Mouse (Mus musculus) intestine, embryonic 15.5 days (tissue): ENCODE data around the gene Hk3. TPM values are rescaled to one million over a fixed set of nuclear protein-coding genes. Genes with fewer than 3 reads are reported as not detected.

Experiments
- ATAC-seq: fragments of 200-750 bp; cut with Nextera tagmentation; 2 replicates; pipeline ENCODE4 v1.8.0; 2017; ENCODE audit warnings: moderate TSS enrichment, moderate library complexity
- H3K27ac ChIP-seq: fragments of 300-500 bp; sonication (generic); 2 replicates; pipeline ENCODE4 v1.5.1; 2015; ENCODE audit warnings: mild to moderate bottlenecking, inconsistent platforms
- H3K27me3 ChIP-seq: fragments of 300-500 bp; sonication (generic); replicated peaks from 2 replicates; pipeline ENCODE4 v1.6.1; 2015; ENCODE audit warnings: inconsistent platforms
- H3K36me3 ChIP-seq: fragments of 300-500 bp; sonication (generic); 2 replicates; pipeline ENCODE4 v1.6.1; 2015; ENCODE audit warnings: inconsistent platforms
- H3K4me1 ChIP-seq: fragments of 300-500 bp; sonication (generic); replicated peaks from 2 replicates; pipeline ENCODE4 v1.6.1; 2015; ENCODE audit warnings: inconsistent platforms
- H3K4me2 ChIP-seq: fragments of 300-500 bp; sonication (generic); replicated peaks from 2 replicates; pipeline ENCODE4 v1.6.1; 2015; ENCODE audit warnings: mild to moderate bottlenecking, inconsistent platforms
- H3K4me3 ChIP-seq: fragments of 300-500 bp; sonication (generic); replicated peaks from 2 replicates; pipeline ENCODE4 v1.5.1; 2015; ENCODE audit warnings: inconsistent platforms
- H3K9ac ChIP-seq: fragments of 300-500 bp; sonication (generic); 2 replicates; pipeline ENCODE4 v1.6.1; 2015; ENCODE audit warnings: inconsistent platforms
- H3K9me3 ChIP-seq: fragments of 300-500 bp; sonication (generic); 2 replicates; pipeline ENCODE4 v1.6.1; 2016; ENCODE audit warnings: inconsistent platforms
- WGBS: fragments of 180-500 bp; shearing (Covaris S2); methylation state at CpG from one replicate; pipeline ENCODE4 v1.1.7; 2015; 5-methylcytosine and 5-hydroxymethylcytosine counted together
- polyA plus RNA-seq: library from polyadenylated mRNA; unstranded; fragments of >200 nt; fragmentation: Nextera tagmentation; extraction: Ambion mirVana; gene quantifications from 2 replicates; pipeline ENCODE4 v1.2.1, GENCODE M21; 2015

The Hk3 gene
- polyA plus RNA-seq, 1 experiment from 2014 or later, result 1.2 TPM

- no peak overlapping the region for H3K4me3 ChIP-seq
- no peak overlapping the region for H3K4me2 ChIP-seq
- no peak overlapping the region for H3K9ac ChIP-seq
- no peak for ATAC-seq
- H3K27ac ChIP-seq, result no peak overlapping the region
- WGBS, result 60% methylated on average over 6 of the region's 6 CpGs
- no peaks in the 10 kb centered on the region for H3K9me3 ChIP-seq
- no peaks in the 10 kb centered on the region for H3K4me1 ChIP-seq
- H3K27me3 ChIP-seq, result no peaks in the 10 kb centered on the region
- H3K36me3 ChIP-seq, result no peaks in the 10 kb centered on the region
Measured at GRCm38 (mm10) chr13:54995161-54995560, 26.0 kb downstream of the Hk3 start.

GRCm38 (mm10) chr13:54994576-54994975 is 26.6 kb downstream of the Hk3 start:
- no peak overlapping the region for H3K4me3 ChIP-seq
- no peak overlapping the region for H3K9ac ChIP-seq
- H3K4me2 ChIP-seq, result no peak overlapping the region
- 24% methylated on average over 4 of the region's 4 CpGs for WGBS
- no peaks in the 10 kb centered on the region for H3K27me3 ChIP-seq
- no peaks in the 10 kb centered on the region for H3K9me3 ChIP-seq
- H3K4me1 ChIP-seq, result no peaks in the 10 kb centered on the region
- no peaks in the 10 kb centered on the region for H3K36me3 ChIP-seq
- ATAC-seq, result no peak
- no peak overlapping the region for H3K27ac ChIP-seq

GRCm38 (mm10) chr13:54992215-54992614 is 29.0 kb downstream of the Hk3 start:
- Histone ChIP-seq H3K27me3 (no peaks in the 10 kb centered on the region), H3K9me3 (no peaks in the 10 kb centered on the region), H3K4me2 (no peak overlapping the region), H3K27ac (no peak overlapping the region), H3K36me3 (no peaks in the 10 kb centered on the region), H3K4me1 (no peaks in the 10 kb centered on the region), H3K9ac (no peak overlapping the region), H3K4me3 (no peak overlapping the region)
- ATAC-seq, result no peak
- 83% methylated on average over 7 of the region's 7 CpGs for WGBS

- Histone ChIP-seq H3K27me3 (no peaks in the 10 kb centered on the region), H3K9me3 (no peaks in the 10 kb centered on the region), H3K27ac (no peak overlapping the region), H3K4me1 (no peaks in the 10 kb centered on the region), H3K9ac (no peak overlapping the region), H3K36me3 (no peaks in the 10 kb centered on the region), H3K4me2 (no peak overlapping the region), H3K4me3 (no peak overlapping the region)
- no peak for ATAC-seq
- WGBS, result 38% methylated on average over 7 of the region's 7 CpGs
Measured at GRCm38 (mm10) chr13:54988181-54988760, 32.9 kb downstream of the Hk3 start.

GRCm38 (mm10) chr13:54987405-54987804 is 33.8 kb downstream of the Hk3 start:
- Histone ChIP-seq H3K27ac (no peak overlapping the region), H3K36me3 (no peaks in the 10 kb centered on the region), H3K9ac (no peak overlapping the region), H3K27me3 (no peaks in the 10 kb centered on the region), H3K9me3 (no peaks in the 10 kb centered on the region), H3K4me3 (no peak overlapping the region), H3K4me1 (no peaks in the 10 kb centered on the region), H3K4me2 (no peak overlapping the region)
- no peak for ATAC-seq
- 74% methylated on average over 9 of the region's 9 CpGs for WGBS

GRCm38 (mm10) chr13:54983614-54984013 is 37.6 kb downstream of the Hk3 start:
- no peak for ATAC-seq
- Histone ChIP-seq H3K9ac (no peak overlapping the region), H3K27ac (no peak overlapping the region), H3K4me1 (no peaks in the 10 kb centered on the region), H3K4me2 (no peak overlapping the region), H3K36me3 (no peaks in the 10 kb centered on the region), H3K9me3 (no peaks in the 10 kb centered on the region), H3K27me3 (no peaks in the 10 kb centered on the region), H3K4me3 (no peak overlapping the region)
- WGBS, result 67% methylated on average over 2 of the region's 2 CpGs

- no peak overlapping the region for H3K4me3 ChIP-seq
- H3K4me2 ChIP-seq, result no peak overlapping the region
- no peaks in the 10 kb centered on the region for H3K36me3 ChIP-seq
- WGBS, result 68% methylated on average over 8 of the region's 8 CpGs
- no peak overlapping the region for H3K9ac ChIP-seq
- ATAC-seq, result no peak
- H3K4me1 ChIP-seq, result no peaks in the 10 kb centered on the region
- no peaks in the 10 kb centered on the region for H3K27me3 ChIP-seq
- H3K27ac ChIP-seq, result no peak overlapping the region
- no peaks in the 10 kb centered on the region for H3K9me3 ChIP-seq
Measured at GRCm38 (mm10) chr13:54983001-54983400, 38.2 kb downstream of the Hk3 start.

GRCm38 (mm10) chr13:54980957-54981356 is 40.2 kb downstream of the Hk3 start:
- Histone ChIP-seq H3K4me2 (no peak overlapping the region), H3K36me3 (no peaks in the 10 kb centered on the region), H3K9ac (no peak overlapping the region), H3K9me3 (no peaks in the 10 kb centered on the region), H3K27ac (no peak overlapping the region), H3K27me3 (no peaks in the 10 kb centered on the region), H3K4me1 (no peaks in the 10 kb centered on the region), H3K4me3 (no peak overlapping the region)
- ATAC-seq, result no peak
- WGBS, result 72% methylated on average over 12 of the region's 12 CpGs

GRCm38 (mm10) chr13:54978804-54979203 is 42.4 kb downstream of the Hk3 start:
- no peaks in the 10 kb centered on the region for H3K36me3 ChIP-seq
- no peaks in the 10 kb centered on the region for H3K4me1 ChIP-seq
- WGBS, result 50% methylated on average over 8 of the region's 8 CpGs
- H3K27ac ChIP-seq, result no peak overlapping the region
- H3K9ac ChIP-seq, result no peak overlapping the region
- H3K9me3 ChIP-seq, result no peaks in the 10 kb centered on the region
- H3K27me3 ChIP-seq, result no peaks in the 10 kb centered on the region
- H3K4me3 ChIP-seq, result no peak overlapping the region
- no peak overlapping the region for H3K4me2 ChIP-seq
- no peak for ATAC-seq

- H3K36me3 ChIP-seq, result no peaks in the 10 kb centered on the region
- H3K4me2 ChIP-seq, result no peak overlapping the region
- no peak for ATAC-seq
- no peak overlapping the region for H3K9ac ChIP-seq
- no peak overlapping the region for H3K27ac ChIP-seq
- no peaks in the 10 kb centered on the region for H3K27me3 ChIP-seq
- 56% methylated on average over 3 of the region's 3 CpGs for WGBS
- H3K4me1 ChIP-seq, result no peaks in the 10 kb centered on the region
- no peaks in the 10 kb centered on the region for H3K9me3 ChIP-seq
- no peak overlapping the region for H3K4me3 ChIP-seq
Measured at GRCm38 (mm10) chr13:54975546-54975945, 45.6 kb downstream of the Hk3 start.

- no peaks in the 10 kb centered on the region for H3K27me3 ChIP-seq
- no peak for ATAC-seq
- no peaks in the 10 kb centered on the region for H3K4me1 ChIP-seq
- H3K27ac ChIP-seq, result no peak overlapping the region
- WGBS, result 34% methylated on average over 14 of the region's 14 CpGs
- H3K9me3 ChIP-seq, result no peaks in the 10 kb centered on the region
- no peak overlapping the region for H3K9ac ChIP-seq
- H3K4me2 ChIP-seq, result no peak overlapping the region
- no peak overlapping the region for H3K4me3 ChIP-seq
- no peaks in the 10 kb centered on the region for H3K36me3 ChIP-seq
Measured at GRCm38 (mm10) chr13:54970521-54971247, 50.5 kb downstream of the Hk3 start.

- Histone ChIP-seq H3K27me3 (no peaks in the 10 kb centered on the region), H3K4me1 (no peaks in the 10 kb centered on the region), H3K9me3 (no peaks in the 10 kb centered on the region), H3K27ac (no peak overlapping the region), H3K4me2 (no peak overlapping the region), H3K4me3 (no peak overlapping the region), H3K9ac (no peak overlapping the region), H3K36me3 (no peaks in the 10 kb centered on the region)
- no peak for ATAC-seq
- 52% methylated on average over 9 of the region's 9 CpGs for WGBS
Measured at GRCm38 (mm10) chr13:54969513-54969912, 51.7 kb downstream of the Hk3 start.

- no peak overlapping the region for H3K4me2 ChIP-seq
- no peak overlapping the region for H3K9ac ChIP-seq
- no peak overlapping the region for H3K4me3 ChIP-seq
- H3K27ac ChIP-seq, result no peak overlapping the region
- no peaks in the 10 kb centered on the region for H3K36me3 ChIP-seq
- H3K9me3 ChIP-seq, result no peaks in the 10 kb centered on the region
- H3K4me1 ChIP-seq, result no peaks in the 10 kb centered on the region
- 61% methylated on average over 5 of the region's 5 CpGs for WGBS
- H3K27me3 ChIP-seq, result no peaks in the 10 kb centered on the region
- ATAC-seq, result no peak
Measured at GRCm38 (mm10) chr13:54968636-54969035, 52.5 kb downstream of the Hk3 start.
